Mouse (Mus musculus) neural tube, embryonic 13.5 days (tissue): ENCODE measurements around the gene Wdr41. TPM values are rescaled to one million over a fixed set of nuclear protein-coding genes. Genes with fewer than 3 reads are reported as not detected.

Source experiments
- ATAC-seq: fragments of 200-750 bp; cut with Nextera tagmentation; 2 replicates; pipeline ENCODE4 v1.8.0; 2017; ENCODE audit warnings: low read depth, mild to moderate bottlenecking, moderate TSS enrichment, moderate library complexity
- H3K27ac ChIP-seq: fragments of 300-500 bp; sonication (generic); replicated peaks from 2 replicates; pipeline ENCODE4 v1.5.1; 2015; ENCODE audit warnings: moderate library complexity, mild to moderate bottlenecking, inconsistent platforms
- H3K27me3 ChIP-seq: fragments of 300-500 bp; sonication (generic); 2 replicates; pipeline ENCODE4 v1.6.1; 2015; ENCODE audit warnings: mild to moderate bottlenecking, inconsistent platforms
- H3K36me3 ChIP-seq: fragments of 300-500 bp; sonication (generic); 2 replicates; pipeline ENCODE4 v1.6.1; 2015; ENCODE audit warnings: mild to moderate bottlenecking, inconsistent platforms
- H3K4me1 ChIP-seq: fragments of 300-500 bp; sonication (generic); replicated peaks from 2 replicates; pipeline ENCODE4 v1.6.1; 2015; ENCODE audit warnings: inconsistent platforms
- H3K4me2 ChIP-seq: fragments of 300-500 bp; sonication (generic); 2 replicates; pipeline ENCODE4 v1.6.1; 2015; ENCODE audit warnings: inconsistent platforms, mild to moderate bottlenecking, moderate library complexity
- H3K4me3 ChIP-seq: fragments of 300-500 bp; sonication (generic); 2 replicates; pipeline ENCODE4 v1.5.1; 2015; ENCODE audit warnings: mild to moderate bottlenecking, inconsistent platforms
- H3K9ac ChIP-seq: fragments of 300-500 bp; sonication (generic); 2 replicates; pipeline ENCODE4 v1.6.1; 2015; ENCODE audit warnings: moderate library complexity, mild to moderate bottlenecking, inconsistent platforms
- H3K9me3 ChIP-seq: fragments of 300-500 bp; sonication (generic); 2 replicates; pipeline ENCODE4 v1.6.1; 2016; ENCODE audit warnings: inconsistent platforms
- WGBS: fragments of 180-500 bp; shearing (Covaris S2); methylation state at CpG from one replicate; pipeline ENCODE4 v1.1.7; 2015; 5-methylcytosine and 5-hydroxymethylcytosine counted together
- polyA plus RNA-seq: library from polyadenylated mRNA; unstranded; fragments of >200 nt; fragmentation: Nextera tagmentation; extraction: Ambion mirVana; gene quantifications from 2 replicates; pipeline ENCODE4 v1.2.1, GENCODE M21; 2015

Gene Wdr41
- polyA plus RNA-seq, 1 experiment from 2014 or later, result 27.1 TPM

- WGBS, result 81% methylated on average over 7 of the region's 7 CpGs
- Histone ChIP-seq H3K9me3 (no peaks in the 10 kb centered on the region), H3K36me3 (peaks cover 19% of the 10 kb centered on the region; the same call in 1 of the 2 replicates), H3K4me1 (no peaks in the 10 kb centered on the region), H3K4me2 (no peak overlapping the region), H3K9ac (no peak overlapping the region), H3K27ac (no peak overlapping the region), H3K27me3 (no peaks in the 10 kb centered on the region), H3K4me3 (no peak overlapping the region)
- no peak for ATAC-seq
Measured at GRCm38 (mm10) chr13:95009261-95009660, 33.1 kb downstream of the Wdr41 start.

GRCm38 (mm10) chr13:95011546-95012257, 35.6 kb downstream of the Wdr41 start:
- H3K27me3 ChIP-seq, result peaks cover 4% of the 10 kb centered on the region; the same call in 1 of the 2 replicates
- 0 out of 2 replicates have a peak, but pooled peaks cover under 1% of the 10 kb centered on the region for H3K4me1 ChIP-seq
- no peak for ATAC-seq
- no peak overlapping the region for H3K27ac ChIP-seq
- H3K36me3 ChIP-seq, result peaks cover 17% of the 10 kb centered on the region; the same call in 1 of the 2 replicates
- no peak overlapping the region for H3K4me3 ChIP-seq
- 87% methylated on average over 7 of the region's 7 CpGs for WGBS
- H3K9me3 ChIP-seq, result no peaks in the 10 kb centered on the region
- no peak overlapping the region for H3K4me2 ChIP-seq
- H3K9ac ChIP-seq, result no peak overlapping the region

- H3K27ac ChIP-seq, result no peak overlapping the region
- no peak overlapping the region for H3K4me2 ChIP-seq
- peaks cover 4% of the 10 kb centered on the region for H3K36me3 ChIP-seq
- no peak; the same call in 1 of the 2 replicates for ATAC-seq
- 92% methylated on average over 6 of the region's 6 CpGs for WGBS
- no peaks in the 10 kb centered on the region for H3K9me3 ChIP-seq
- peaks cover 4% of the 10 kb centered on the region; the same call in 1 of the 2 replicates for H3K27me3 ChIP-seq
- peaks cover 20% of the 10 kb centered on the region for H3K4me1 ChIP-seq
- no peak overlapping the region for H3K4me3 ChIP-seq
- H3K9ac ChIP-seq, result 0 out of 2 replicates have a peak overlapping the region, but pooled peaks have one; percentile 52
Measured at GRCm38 (mm10) chr13:95017278-95017677, 41.1 kb downstream of the Wdr41 start.

GRCm38 (mm10) chr13:95017916-95018315, 41.8 kb downstream of the Wdr41 start:
- peak; percentile 83 for ATAC-seq
- Histone ChIP-seq H3K4me2 (peak overlapping the region; percentile 37), H3K27me3 (peaks cover 4% of the 10 kb centered on the region; the same call in 1 of the 2 replicates), H3K4me3 (no peak overlapping the region), H3K36me3 (peaks cover 10% of the 10 kb centered on the region), H3K4me1 (peaks cover 20% of the 10 kb centered on the region), H3K9me3 (no peaks in the 10 kb centered on the region), H3K9ac (peak overlapping the region; percentile 52), H3K27ac (no peak overlapping the region)
- 2% methylated on average over 9 of the region's 9 CpGs for WGBS

- ATAC-seq, result no peak
- Histone ChIP-seq H3K9ac (no peak overlapping the region), H3K27ac (no peak overlapping the region), H3K9me3 (no peaks in the 10 kb centered on the region), H3K4me1 (peaks cover 20% of the 10 kb centered on the region), H3K27me3 (peaks cover 4% of the 10 kb centered on the region; the same call in 1 of the 2 replicates), H3K4me3 (no peak overlapping the region), H3K4me2 (no peak overlapping the region), H3K36me3 (peaks cover 10% of the 10 kb centered on the region)
- WGBS, result 78% methylated on average over 6 of the region's 6 CpGs
Measured at GRCm38 (mm10) chr13:95019345-95019744, 43.2 kb downstream of the Wdr41 start.

- H3K4me3 ChIP-seq, result no peak overlapping the region
- 91% methylated on average over 6 of the region's 6 CpGs for WGBS
- peaks cover 4% of the 10 kb centered on the region; the same call in 1 of the 2 replicates for H3K27me3 ChIP-seq
- H3K9me3 ChIP-seq, result no peaks in the 10 kb centered on the region
- H3K4me2 ChIP-seq, result no peak overlapping the region
- H3K9ac ChIP-seq, result no peak overlapping the region
- no peak overlapping the region for H3K27ac ChIP-seq
- H3K36me3 ChIP-seq, result peaks cover 10% of the 10 kb centered on the region
- peaks cover 20% of the 10 kb centered on the region for H3K4me1 ChIP-seq
- ATAC-seq, result no peak
Measured at GRCm38 (mm10) chr13:95020216-95020615, 44.1 kb downstream of the Wdr41 start.

- 0 out of 2 replicates have a peak, but pooled peaks cover 6% of the 10 kb centered on the region for H3K9me3 ChIP-seq
- peaks cover 8% of the 10 kb centered on the region; the same call in 1 of the 2 replicates for H3K4me1 ChIP-seq
- H3K4me2 ChIP-seq, result no peak overlapping the region
- peaks cover 17% of the 10 kb centered on the region for H3K36me3 ChIP-seq
- no peak overlapping the region for H3K9ac ChIP-seq
- H3K27me3 ChIP-seq, result no peaks in the 10 kb centered on the region
- no peak overlapping the region for H3K27ac ChIP-seq
- no peak overlapping the region for H3K4me3 ChIP-seq
- WGBS, result 84% methylated on average over 6 of the region's 6 CpGs
- no peak for ATAC-seq
Measured at GRCm38 (mm10) chr13:95030828-95031227, 54.7 kb downstream of the Wdr41 start.

GRCm38 (mm10) chr13:95032127-95032831, 56.1 kb downstream of the Wdr41 start:
- H3K4me2 ChIP-seq, result no peak overlapping the region
- peaks cover 8% of the 10 kb centered on the region; the same call in 1 of the 2 replicates for H3K4me1 ChIP-seq
- H3K9ac ChIP-seq, result no peak overlapping the region
- 58% methylated on average over 17 of the region's 17 CpGs for WGBS
- H3K27ac ChIP-seq, result no peak overlapping the region
- 0 out of 2 replicates have a peak, but pooled peaks have one; percentile 36 for ATAC-seq
- H3K4me3 ChIP-seq, result no peak overlapping the region
- H3K9me3 ChIP-seq, result 0 out of 2 replicates have a peak, but pooled peaks cover 6% of the 10 kb centered on the region
- H3K27me3 ChIP-seq, result no peaks in the 10 kb centered on the region
- H3K36me3 ChIP-seq, result peaks cover 11% of the 10 kb centered on the region

- H3K9ac ChIP-seq, result no peak overlapping the region
- peaks cover 8% of the 10 kb centered on the region; the same call in 1 of the 2 replicates for H3K4me1 ChIP-seq
- 0 out of 2 replicates have a peak, but pooled peaks cover 6% of the 10 kb centered on the region for H3K9me3 ChIP-seq
- H3K4me2 ChIP-seq, result no peak overlapping the region
- H3K36me3 ChIP-seq, result peaks cover 11% of the 10 kb centered on the region
- H3K27me3 ChIP-seq, result no peaks in the 10 kb centered on the region
- no peak overlapping the region for H3K27ac ChIP-seq
- no peak overlapping the region for H3K4me3 ChIP-seq
- WGBS, result 82% methylated on average over 6 of the region's 6 CpGs
- ATAC-seq, result no peak
Measured at GRCm38 (mm10) chr13:95032973-95033372, 56.8 kb downstream of the Wdr41 start.

GRCm38 (mm10) chr13:95034094-95034493, 58.0 kb downstream of the Wdr41 start:
- Histone ChIP-seq H3K9ac (no peak overlapping the region), H3K4me1 (peaks cover 8% of the 10 kb centered on the region; the same call in 1 of the 2 replicates), H3K4me2 (no peak overlapping the region), H3K27ac (no peak overlapping the region), H3K9me3 (no peaks in the 10 kb centered on the region), H3K4me3 (no peak overlapping the region), H3K36me3 (no peaks in the 10 kb centered on the region), H3K27me3 (no peaks in the 10 kb centered on the region)
- WGBS, result 80% methylated on average over 9 of the region's 9 CpGs
- ATAC-seq, result no peak

GRCm38 (mm10) chr13:95034715-95035114, 58.6 kb downstream of the Wdr41 start:
- WGBS, result 87% methylated on average over 2 of the region's 2 CpGs
- no peak for ATAC-seq

GRCm38 (mm10) chr13:95038200-95038599, 62.1 kb downstream of the Wdr41 start:
- WGBS, result 85% methylated on average over 4 of the region's 4 CpGs
- Histone ChIP-seq H3K36me3 (no peaks in the 10 kb centered on the region), H3K27me3 (no peaks in the 10 kb centered on the region), H3K27ac (no peak overlapping the region), H3K9ac (no peak overlapping the region), H3K4me1 (no peaks in the 10 kb centered on the region), H3K9me3 (no peaks in the 10 kb centered on the region), H3K4me3 (no peak overlapping the region), H3K4me2 (no peak overlapping the region)
- no peak for ATAC-seq

More at GRCm38 (mm10) chr13:95034715-95035114, 58.6 kb downstream of the Wdr41 start:
- no peaks in the 10 kb centered on the region for H3K9me3 ChIP-seq
- H3K27ac ChIP-seq, result no peak overlapping the region
- H3K4me1 ChIP-seq, result peaks cover 8% of the 10 kb centered on the region; the same call in 1 of the 2 replicates
- H3K27me3 ChIP-seq, result no peaks in the 10 kb centered on the region
- H3K4me2 ChIP-seq, result no peak overlapping the region
- no peak overlapping the region for H3K4me3 ChIP-seq
- H3K9ac ChIP-seq, result no peak overlapping the region
- H3K36me3 ChIP-seq, result no peaks in the 10 kb centered on the region
